Mouse (Mus musculus): ENCODE results near the gene Pex14. TPM values are rescaled to one million over a fixed set of nuclear protein-coding genes. Genes with fewer than 3 reads are reported as not detected.
A peak's percentile ranks its signal among the peaks of the same experiment; 100 is the strongest.
"Not testable (repeated sequence)": the region's sequence is repeated elsewhere in the genome, so short reads cannot be mapped to it uniquely, and the experiment has no call there.

Pex14 gene
- polyA plus RNA-seq, 1 experiment: 49.3 TPM

DNA sequence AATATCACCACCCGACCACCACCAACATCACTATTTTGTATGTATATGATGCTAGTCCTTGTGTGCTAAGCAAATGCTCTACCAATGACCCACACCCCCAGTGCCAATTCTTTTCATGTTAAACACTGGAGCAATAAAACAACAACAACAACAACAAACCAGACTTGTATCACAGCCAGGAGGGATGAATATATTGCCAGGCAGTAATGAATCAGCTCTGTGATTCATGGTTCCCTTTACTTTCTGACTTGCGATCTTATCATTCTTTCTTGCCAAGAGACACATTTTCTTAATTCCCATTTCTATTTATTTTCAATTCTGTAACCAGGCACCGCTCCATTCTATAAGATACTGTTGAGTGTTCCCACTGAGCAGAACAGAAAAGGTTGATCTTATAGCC, 1.8 kb upstream of the Pex14 start:
- H3K27ac ChIP-seq (ENCODE audit: insufficient read depth, low read depth, low read length): no peak overlapping the region
- WGBS: 79% methylated on average over 3 of the region's 3 CpGs
- H3K27me3 ChIP-seq (replicated peaks; ENCODE audit: control insufficient read depth, insufficient read depth, low read length): no peaks in the 10 kb centered on the region
- peaks cover 8% of the 10 kb centered on the region; the same call in 1 of the 2 replicates for H3K4me1 ChIP-seq (ENCODE audit: control insufficient read depth, insufficient read depth, low read length)
- no peak for DNase-seq
- H3K36me3 ChIP-seq (ENCODE audit: control insufficient read depth, insufficient read depth, low read length): no peaks in the 10 kb centered on the region
- H3K4me3 ChIP-seq (ENCODE audit: insufficient read depth, low read depth, low read length): no peak overlapping the region
- TF ChIP-seq POLR2A (IDR thresholded peaks at IDR 0.05; ENCODE audit: low read depth, low read length) (no peak), CTCF (conservative IDR thresholded peaks at IDR 0.05; ENCODE audit: insufficient read depth, insufficient read length, low read depth, low read length) (no peak)

DNA sequence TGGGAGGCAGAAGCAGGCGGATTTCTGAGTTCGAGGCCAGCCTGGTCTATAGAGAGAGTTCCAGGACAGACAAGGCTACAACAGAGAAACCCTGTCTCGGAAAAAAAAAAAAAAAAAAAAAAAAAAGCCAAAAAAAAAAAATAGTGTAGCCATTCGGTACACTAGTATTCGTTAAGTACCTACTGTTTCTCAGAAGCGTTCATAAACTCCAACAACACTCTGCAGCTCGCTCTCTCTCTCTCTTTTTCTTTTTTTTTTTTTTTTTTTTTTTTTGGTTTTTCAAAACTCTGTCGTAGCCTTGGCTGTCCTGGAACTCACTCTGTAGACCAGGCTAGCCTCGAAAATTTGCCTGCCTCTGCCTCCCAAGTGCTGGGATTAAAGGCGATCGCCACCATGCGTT, 773 bp upstream of the Pex14 start:
- H3K36me3 ChIP-seq (ENCODE audit: control insufficient read depth, insufficient read depth, low read length); H3K27ac ChIP-seq (ENCODE audit: insufficient read depth, low read depth, low read length); DNase-seq; H3K27me3 ChIP-seq (replicated peaks; ENCODE audit: control insufficient read depth, insufficient read depth, low read length); H3K4me3 ChIP-seq (ENCODE audit: insufficient read depth, low read depth, low read length): not testable (repeated sequence)
- H3K4me1 ChIP-seq (ENCODE audit: control insufficient read depth, insufficient read depth, low read length): peaks cover 13% of the 10 kb centered on the region; the same call in 1 of the 2 replicates
- 90% methylated on average over 12 of the region's 12 CpGs for WGBS

DNA sequence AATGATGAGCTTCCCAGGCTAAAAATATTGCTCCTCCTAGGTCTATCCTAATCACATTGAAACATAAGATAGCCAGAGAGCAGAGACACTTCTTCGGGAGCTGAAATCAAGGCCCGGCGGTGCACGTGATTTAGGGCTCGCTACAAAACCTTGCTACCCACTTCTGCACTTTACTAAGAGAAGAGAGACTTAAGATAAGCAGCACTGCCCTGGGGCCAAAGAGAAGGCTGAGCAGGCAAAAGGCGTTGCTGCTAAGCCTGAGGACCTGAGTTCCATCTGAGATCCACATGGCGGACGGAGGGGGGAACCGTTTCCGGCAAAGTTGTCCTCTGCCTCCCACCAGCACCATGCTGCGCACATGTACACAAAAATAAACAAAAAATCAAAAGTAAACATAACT, 1.1 kb downstream of the Pex14 start:
- H3K27ac ChIP-seq (ENCODE audit: insufficient read depth, low read depth, low read length): peak overlapping the region; percentile 19; the same call in 1 of the 2 replicates
- peak overlapping the region; percentile 92 for H3K4me3 ChIP-seq (ENCODE audit: insufficient read depth, low read depth, low read length)
- peaks cover 10% of the 10 kb centered on the region; the same call in 1 of the 2 replicates for H3K4me1 ChIP-seq (ENCODE audit: control insufficient read depth, insufficient read depth, low read length)
- 3% methylated on average over 11 of the region's 11 CpGs for WGBS
- H3K36me3 ChIP-seq (ENCODE audit: control insufficient read depth, insufficient read depth, low read length): no peaks in the 10 kb centered on the region
- no peaks in the 10 kb centered on the region for H3K27me3 ChIP-seq (replicated peaks; ENCODE audit: control insufficient read depth, insufficient read depth, low read length)
- DNase-seq: no peak
- TF ChIP-seq CTCF (conservative IDR thresholded peaks at IDR 0.05; ENCODE audit: insufficient read depth, insufficient read length, low read depth, low read length) (no peak), POLR2A (IDR thresholded peaks at IDR 0.05; ENCODE audit: low read depth, low read length) (no peak)

DNA sequence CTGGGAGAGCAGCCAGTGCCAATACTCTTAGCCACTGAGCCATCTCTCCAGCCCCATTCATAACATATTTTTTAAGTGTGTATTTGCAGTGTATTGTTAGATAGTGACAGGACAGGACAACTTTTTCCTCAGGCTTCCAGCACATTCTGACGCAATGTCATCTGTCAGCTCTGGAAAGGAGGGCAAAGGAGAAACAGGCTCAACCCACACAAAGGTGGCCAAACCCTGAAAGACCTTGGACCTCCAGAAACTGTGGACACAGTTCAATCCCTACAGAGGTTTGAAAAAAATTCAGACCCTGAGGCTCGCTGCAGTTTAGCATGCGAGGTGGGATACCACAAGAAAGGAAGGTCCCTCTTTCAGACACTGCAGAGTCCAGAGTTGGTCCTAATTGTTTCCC, 1.7 kb downstream of the Pex14 start:
- Histone ChIP-seq H3K36me3 (ENCODE audit: control insufficient read depth, insufficient read depth, low read length) (no peaks in the 10 kb centered on the region), H3K27ac (ENCODE audit: insufficient read depth, low read depth, low read length) (peak overlapping the region; percentile 5; the same call in 1 of the 2 replicates), H3K27me3 (replicated peaks; ENCODE audit: control insufficient read depth, insufficient read depth, low read length) (no peaks in the 10 kb centered on the region), H3K4me3 (ENCODE audit: insufficient read depth, low read depth, low read length) (0 out of 2 replicates have a peak overlapping the region, but pooled peaks have one; percentile 92), H3K4me1 (ENCODE audit: control insufficient read depth, insufficient read depth, low read length) (peaks cover 11% of the 10 kb centered on the region; the same call in 1 of the 2 replicates)
- DNase-seq: peak; percentile 57
- 46% methylated on average over 3 of the region's 3 CpGs for WGBS
- TF ChIP-seq POLR2A (IDR thresholded peaks at IDR 0.05; ENCODE audit: low read depth, low read length): no peak
- TF ChIP-seq CTCF (conservative IDR thresholded peaks at IDR 0.05; ENCODE audit: insufficient read depth, insufficient read length, low read depth, low read length): no peak

DNA sequence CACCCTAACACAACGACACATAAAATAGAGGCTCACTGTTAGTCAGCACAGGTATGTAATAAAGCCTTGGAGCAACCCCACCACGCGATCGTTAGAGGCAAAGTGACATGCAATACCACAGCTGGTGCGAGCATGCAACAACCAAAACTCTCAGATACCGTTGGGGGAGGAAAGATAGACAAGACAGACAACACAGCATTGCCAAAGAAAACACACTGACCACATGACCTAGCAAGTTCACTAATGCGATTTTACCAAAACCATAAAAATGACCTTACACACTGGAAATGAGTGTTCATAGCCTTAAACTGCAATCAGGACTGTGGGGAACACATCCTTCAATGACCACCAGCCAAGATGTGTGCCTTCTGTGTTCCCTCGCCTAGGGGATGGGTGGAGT, 8.3 kb downstream of the Pex14 start:
- peak; percentile 31 for DNase-seq
- no peak for TF ChIP-seq CTCF (conservative IDR thresholded peaks at IDR 0.05; ENCODE audit: insufficient read depth, insufficient read length, low read depth, low read length)
- TF ChIP-seq POLR2A (IDR thresholded peaks at IDR 0.05; ENCODE audit: low read depth, low read length): no peak
- peak overlapping the region; percentile 62 for H3K27ac ChIP-seq (ENCODE audit: insufficient read depth, low read depth, low read length)

DNA sequence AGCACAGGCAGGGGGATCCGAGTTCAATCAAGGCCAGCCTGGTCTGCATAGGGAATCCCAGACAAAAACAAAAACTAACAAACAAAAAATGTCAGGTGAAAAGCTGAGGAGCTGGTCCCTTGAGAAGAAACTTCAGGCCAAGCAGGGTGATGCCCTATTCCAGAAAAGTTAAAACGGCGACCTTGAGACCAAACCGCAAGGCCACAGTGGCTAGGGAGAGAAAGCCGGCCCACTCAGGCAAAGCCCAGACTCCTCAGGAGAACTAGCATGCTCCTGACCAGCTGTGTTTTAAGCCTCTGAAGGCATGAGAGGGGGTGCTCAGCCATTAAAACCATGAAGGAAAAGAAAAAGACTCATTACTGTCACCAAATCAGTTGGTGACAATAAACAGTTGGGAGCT, 14.3 kb downstream of the Pex14 start:
- Histone ChIP-seq H3K27ac (ENCODE audit: insufficient read depth, low read depth, low read length) (peak overlapping the region; percentile 43), H3K4me3 (ENCODE audit: insufficient read depth, low read depth, low read length) (no peak overlapping the region), H3K36me3 (ENCODE audit: control insufficient read depth, insufficient read depth, low read length) (no peaks in the 10 kb centered on the region), H3K4me1 (ENCODE audit: control insufficient read depth, insufficient read depth, low read length) (peaks cover 19% of the 10 kb centered on the region; the same call in 1 of the 2 replicates), H3K27me3 (replicated peaks; ENCODE audit: control insufficient read depth, insufficient read depth, low read length) (no peaks in the 10 kb centered on the region)
- WGBS: 30% methylated on average over 5 of the region's 5 CpGs
- no peak for DNase-seq
- TF ChIP-seq CTCF (conservative IDR thresholded peaks at IDR 0.05; ENCODE audit: insufficient read depth, insufficient read length, low read depth, low read length) (no peak), POLR2A (IDR thresholded peaks at IDR 0.05; ENCODE audit: low read depth, low read length) (no peak)

More for the DNA sequence above, 8.3 kb downstream of the Pex14 start:
- Histone ChIP-seq H3K36me3 (ENCODE audit: control insufficient read depth, insufficient read depth, low read length) (no peaks in the 10 kb centered on the region), H3K4me1 (ENCODE audit: control insufficient read depth, insufficient read depth, low read length) (peaks cover 17% of the 10 kb centered on the region), H3K4me3 (ENCODE audit: insufficient read depth, low read depth, low read length) (no peak overlapping the region), H3K27me3 (replicated peaks; ENCODE audit: control insufficient read depth, insufficient read depth, low read length) (no peaks in the 10 kb centered on the region)
- 34% methylated on average over 8 of the region's 8 CpGs for WGBS

DNA sequence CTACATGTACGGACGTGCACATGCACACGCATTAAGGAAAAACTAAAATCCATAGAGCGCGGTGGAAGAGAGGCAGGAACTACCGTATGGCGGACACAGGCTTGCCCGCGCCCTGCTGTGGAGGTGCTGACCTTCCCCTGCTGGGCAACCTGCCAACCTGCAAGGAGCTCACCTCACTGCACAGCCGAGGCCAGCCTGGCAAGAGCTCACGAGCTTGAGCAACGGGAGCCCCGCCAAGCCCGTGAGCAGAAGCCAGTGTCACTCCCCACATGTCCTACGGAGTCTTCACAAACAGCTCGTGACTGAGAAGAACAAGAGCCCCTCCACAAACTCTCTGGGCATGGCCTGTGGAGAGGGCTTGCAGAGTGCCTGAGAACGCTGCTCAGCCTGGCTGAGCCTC, 18.1 kb downstream of the Pex14 start:
- TF ChIP-seq POLR2A (IDR thresholded peaks at IDR 0.05; ENCODE audit: low read depth, low read length) (no peak), CTCF (conservative IDR thresholded peaks at IDR 0.05; ENCODE audit: insufficient read depth, insufficient read length, low read depth, low read length) (no peak)
- Histone ChIP-seq H3K27me3 (replicated peaks; ENCODE audit: control insufficient read depth, insufficient read depth, low read length) (no peaks in the 10 kb centered on the region), H3K4me1 (ENCODE audit: control insufficient read depth, insufficient read depth, low read length) (peaks cover 30% of the 10 kb centered on the region; the same call in 1 of the 2 replicates), H3K27ac (ENCODE audit: insufficient read depth, low read depth, low read length) (peak overlapping the region; percentile 42), H3K36me3 (ENCODE audit: control insufficient read depth, insufficient read depth, low read length) (no peaks in the 10 kb centered on the region), H3K4me3 (ENCODE audit: insufficient read depth, low read depth, low read length) (no peak overlapping the region)
- DNase-seq: peak; percentile 96
- 25% methylated on average over 17 of the region's 17 CpGs for WGBS

Measured in kidney, adult 2 months (tissue).